Mouse (Mus musculus): ENCODE data around the gene Tmem245. TPM values are rescaled to one million over a fixed set of nuclear protein-coding genes. Genes with fewer than 3 reads are reported as not detected.
"Not testable (repeated sequence)": the region's sequence is repeated elsewhere in the genome, so short reads cannot be mapped to it uniquely, and the experiment has no call there.

Gene Tmem245
- polyA plus RNA-seq, 1 experiment from 2014 or later: 2.0 TPM

- Histone ChIP-seq H3K36me3 (replicated peaks; ENCODE audit: insufficient read depth, low read length) (peaks cover 10% of the 10 kb centered on the region; the same call in 1 of the 2 replicates), H3K4me3 (ENCODE audit: low read depth, low read length) (no peak overlapping the region), H3K4me2 (ENCODE audit: low read depth, low read length) (peak overlapping the region; percentile 2; the same call in 1 of the 2 replicates), H3K27ac (ENCODE audit: low read depth) (no peak overlapping the region), H3K9me3 (ENCODE audit: low read length) (no peaks in the 10 kb centered on the region; the same call in 1 of the 2 replicates), H3K27me3 (ENCODE audit: insufficient read depth, low read length) (no peaks in the 10 kb centered on the region), H3K4me1 (ENCODE audit: insufficient read depth) (no peaks in the 10 kb centered on the region), H3K9ac (replicated peaks) (no peak overlapping the region)
- no peak for DNase-seq
- 42% methylated on average over 6 of the region's 6 CpGs for WGBS (ENCODE audit: insufficient replicate concordance)
- TF ChIP-seq CTCF (IDR thresholded peaks at IDR 0.05; ENCODE audit: low read depth): no peak
- TF ChIP-seq EP300 (IDR thresholded peaks at IDR 0.05; ENCODE audit: low read depth): no peak
- no peak for ATAC-seq
Observed at GRCm38 (mm10) chr4:56892501-56893115, 54.6 kb downstream of the Tmem245 start.

GRCm38 (mm10) chr4:56888483-56888882 is 58.8 kb downstream of the Tmem245 start:
- no peak overlapping the region for H3K27ac ChIP-seq (ENCODE audit: low read depth)
- no peaks in the 10 kb centered on the region for H3K9me3 ChIP-seq (ENCODE audit: low read length)
- no peak overlapping the region for H3K4me3 ChIP-seq (ENCODE audit: low read depth, low read length)
- H3K36me3 ChIP-seq (replicated peaks; ENCODE audit: insufficient read depth, low read length): peaks cover 13% of the 10 kb centered on the region
- TF ChIP-seq EP300 (IDR thresholded peaks at IDR 0.05; ENCODE audit: low read depth) (no peak), CTCF (IDR thresholded peaks at IDR 0.05; ENCODE audit: low read depth) (no peak)
- ATAC-seq: no peak
- DNase-seq: peak; percentile 62
- no peak overlapping the region for H3K9ac ChIP-seq (replicated peaks)
- WGBS (ENCODE audit: insufficient replicate concordance): 64% methylated on average over 5 of the region's 5 CpGs
- no peaks in the 10 kb centered on the region for H3K27me3 ChIP-seq (ENCODE audit: insufficient read depth, low read length)
- H3K4me1 ChIP-seq (ENCODE audit: insufficient read depth): no peaks in the 10 kb centered on the region
- H3K4me2 ChIP-seq (ENCODE audit: low read depth, low read length): no peak overlapping the region

GRCm38 (mm10) chr4:56886286-56886979 is 60.8 kb downstream of the Tmem245 start:
- WGBS (ENCODE audit: insufficient replicate concordance): 67% methylated on average over 6 of the region's 6 CpGs
- Histone ChIP-seq H3K9me3 (ENCODE audit: low read length) (no peaks in the 10 kb centered on the region), H3K27me3 (ENCODE audit: insufficient read depth, low read length) (no peaks in the 10 kb centered on the region), H3K4me1 (ENCODE audit: insufficient read depth) (no peaks in the 10 kb centered on the region), H3K36me3 (replicated peaks; ENCODE audit: insufficient read depth, low read length) (peaks cover 13% of the 10 kb centered on the region), H3K4me2 (ENCODE audit: low read depth, low read length) (no peak overlapping the region), H3K4me3 (ENCODE audit: low read depth, low read length) (no peak overlapping the region), H3K9ac (replicated peaks) (no peak overlapping the region), H3K27ac (ENCODE audit: low read depth) (no peak overlapping the region)
- TF ChIP-seq CTCF (IDR thresholded peaks at IDR 0.05; ENCODE audit: low read depth) (no peak), EP300 (IDR thresholded peaks at IDR 0.05; ENCODE audit: low read depth) (no peak)
- ATAC-seq (no peak), DNase-seq (no peak)

GRCm38 (mm10) chr4:56880036-56880703 is 67.1 kb downstream of the Tmem245 start:
- no peaks in the 10 kb centered on the region for H3K27me3 ChIP-seq (ENCODE audit: insufficient read depth, low read length)
- TF ChIP-seq EP300 (IDR thresholded peaks at IDR 0.05; ENCODE audit: low read depth) (no peak), CTCF (IDR thresholded peaks at IDR 0.05; ENCODE audit: low read depth) (no peak)
- DNase-seq (no peak), ATAC-seq (no peak)
- WGBS (ENCODE audit: insufficient replicate concordance): 77% methylated on average over 11 of the region's 11 CpGs
- H3K27ac ChIP-seq (ENCODE audit: low read depth): no peak overlapping the region
- H3K4me2 ChIP-seq (ENCODE audit: low read depth, low read length): no peak overlapping the region
- H3K36me3 ChIP-seq (replicated peaks; ENCODE audit: insufficient read depth, low read length): peaks cover 16% of the 10 kb centered on the region; the same call in 1 of the 2 replicates
- no peak overlapping the region for H3K9ac ChIP-seq (replicated peaks)
- H3K4me3 ChIP-seq (ENCODE audit: low read depth, low read length): no peak overlapping the region
- H3K4me1 ChIP-seq (ENCODE audit: insufficient read depth): no peaks in the 10 kb centered on the region
- H3K9me3 ChIP-seq (ENCODE audit: low read length): no peaks in the 10 kb centered on the region

GRCm38 (mm10) chr4:56878971-56879370 is 68.3 kb downstream of the Tmem245 start:
- H3K27ac ChIP-seq (ENCODE audit: low read depth): no peak overlapping the region
- no peak for TF ChIP-seq CTCF (IDR thresholded peaks at IDR 0.05; ENCODE audit: low read depth)
- no peak for TF ChIP-seq EP300 (IDR thresholded peaks at IDR 0.05; ENCODE audit: low read depth)
- H3K4me1 ChIP-seq (ENCODE audit: insufficient read depth): no peaks in the 10 kb centered on the region
- H3K4me3 ChIP-seq (ENCODE audit: low read depth, low read length): no peak overlapping the region
- H3K9ac ChIP-seq (replicated peaks): no peak overlapping the region
- no peaks in the 10 kb centered on the region for H3K27me3 ChIP-seq (ENCODE audit: insufficient read depth, low read length)
- no peak for DNase-seq
- no peak for ATAC-seq
- no peak overlapping the region for H3K4me2 ChIP-seq (ENCODE audit: low read depth, low read length)
- WGBS (ENCODE audit: insufficient replicate concordance): 90% methylated on average over 7 of the region's 7 CpGs
- H3K9me3 ChIP-seq (ENCODE audit: low read length): no peaks in the 10 kb centered on the region
- H3K36me3 ChIP-seq (replicated peaks; ENCODE audit: insufficient read depth, low read length): peaks cover 16% of the 10 kb centered on the region; the same call in 1 of the 2 replicates

- H3K27ac ChIP-seq (ENCODE audit: low read depth); H3K4me1 ChIP-seq (ENCODE audit: insufficient read depth); H3K9me3 ChIP-seq (ENCODE audit: low read length); H3K36me3 ChIP-seq (replicated peaks; ENCODE audit: insufficient read depth, low read length); DNase-seq; H3K9ac ChIP-seq (replicated peaks); ATAC-seq; H3K4me2 ChIP-seq (ENCODE audit: low read depth, low read length); H3K4me3 ChIP-seq (ENCODE audit: low read depth, low read length); H3K27me3 ChIP-seq (ENCODE audit: insufficient read depth, low read length): not testable (repeated sequence)
- WGBS (ENCODE audit: insufficient replicate concordance): 83% methylated on average over 11 of the region's 11 CpGs
Observed at GRCm38 (mm10) chr4:56870541-56870940, 76.7 kb downstream of the Tmem245 start.
